Mouse (Mus musculus) liver, embryonic 16.5 days (tissue): ENCODE measurements around the gene Sfrp4. TPM values are rescaled to one million over a fixed set of nuclear protein-coding genes. Genes with fewer than 3 reads are reported as not detected.

Experiments
- ATAC-seq: fragments of 200-750 bp; cut with Nextera tagmentation; 2 replicates; pipeline ENCODE4 v1.8.0; 2017; ENCODE audit warnings: low read depth, mild to moderate bottlenecking, moderate number of reproducible peaks, moderate library complexity
- H3K27ac ChIP-seq: fragments of 300-500 bp; sonication (generic); 2 replicates; pipeline ENCODE4 v1.5.1; 2014; ENCODE audit warnings: mild to moderate bottlenecking, low read length
- H3K27me3 ChIP-seq: fragments of 300-500 bp; sonication (generic); 2 replicates; pipeline ENCODE4 v1.6.1; 2014; ENCODE audit warnings: low read depth, low read length, mixed read lengths; ENCODE audit not compliant: control insufficient read depth, insufficient read depth
- H3K36me3 ChIP-seq: fragments of 300-500 bp; sonication (generic); 2 replicates; pipeline ENCODE4 v1.6.1; 2014; ENCODE audit warnings: mild to moderate bottlenecking; ENCODE audit not compliant: control insufficient read depth, insufficient read depth
- H3K4me1 ChIP-seq: fragments of 300-500 bp; sonication (generic); 2 replicates; pipeline ENCODE4 v1.6.1; 2014; ENCODE audit warnings: low read depth, low read length, mixed read lengths; ENCODE audit not compliant: control insufficient read depth
- H3K4me2 ChIP-seq: fragments of 300-500 bp; sonication (generic); 2 replicates; pipeline ENCODE4 v1.6.1; 2014; ENCODE audit warnings: low read depth, low read length, mixed read lengths
- H3K4me3 ChIP-seq: fragments of 300-500 bp; sonication (generic); 2 replicates; pipeline ENCODE4 v1.5.1; 2014; ENCODE audit warnings: low read depth, mild to moderate bottlenecking, low read length
- H3K9ac ChIP-seq: fragments of 300-500 bp; sonication (generic); 2 replicates; pipeline ENCODE4 v1.6.1; 2014; ENCODE audit warnings: low read depth, low read length
- H3K9me3 ChIP-seq: fragments of 300-500 bp; sonication (generic); replicated peaks from 2 replicates; pipeline ENCODE4 v1.6.1; 2016; ENCODE audit warnings: low read length; ENCODE audit not compliant: control insufficient read depth
- WGBS: fragments of 180-500 bp; shearing (Covaris S2); extraction: QIAGEN DNeasy Blood & Tissue Kit; methylation state at CpG from one replicate; pipeline ENCODE4 v1.1.7; 2014; ENCODE audit not compliant: insufficient replicate concordance; 5-methylcytosine and 5-hydroxymethylcytosine counted together
- polyA plus RNA-seq: library from polyadenylated mRNA; unstranded; fragments of >200 nt; fragmentation: Nextera tagmentation; extraction: Ambion mirVana; gene quantifications from 2 replicates; pipeline ENCODE4 v1.2.1, GENCODE M21; 2015

Sfrp4 gene
- polyA plus RNA-seq, 1 experiment from 2014 or later, result 0.40 TPM

DNA sequence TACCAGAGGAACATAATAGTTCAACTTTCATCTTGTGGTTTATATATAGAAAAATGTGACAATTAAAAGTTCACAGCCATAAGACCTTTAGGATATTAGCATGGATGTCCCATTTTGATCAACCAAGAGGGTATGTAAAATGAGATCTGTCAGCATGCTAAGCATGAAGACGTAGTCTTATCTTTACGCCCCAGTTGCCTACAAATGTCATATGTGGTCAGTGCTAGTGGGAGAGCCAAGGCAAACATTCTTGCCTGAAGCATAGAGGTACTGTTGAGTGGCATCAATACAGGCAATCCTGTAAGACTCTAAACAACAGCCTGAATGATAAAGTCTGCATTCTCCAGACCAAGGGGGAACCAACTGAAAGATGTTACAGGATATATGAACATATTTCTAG, 29.5 kb downstream of the Sfrp4 start:
- Histone ChIP-seq H3K9me3 (no peaks in the 10 kb centered on the region), H3K27me3 (no peaks in the 10 kb centered on the region), H3K36me3 (no peaks in the 10 kb centered on the region), H3K27ac (no peak overlapping the region), H3K4me1 (peaks cover 7% of the 10 kb centered on the region), H3K4me3 (no peak overlapping the region), H3K4me2 (no peak overlapping the region), H3K9ac (no peak overlapping the region)
- ATAC-seq, result peak; percentile 64
- WGBS, result 39% methylated on average over 2 of the region's 2 CpGs

DNA sequence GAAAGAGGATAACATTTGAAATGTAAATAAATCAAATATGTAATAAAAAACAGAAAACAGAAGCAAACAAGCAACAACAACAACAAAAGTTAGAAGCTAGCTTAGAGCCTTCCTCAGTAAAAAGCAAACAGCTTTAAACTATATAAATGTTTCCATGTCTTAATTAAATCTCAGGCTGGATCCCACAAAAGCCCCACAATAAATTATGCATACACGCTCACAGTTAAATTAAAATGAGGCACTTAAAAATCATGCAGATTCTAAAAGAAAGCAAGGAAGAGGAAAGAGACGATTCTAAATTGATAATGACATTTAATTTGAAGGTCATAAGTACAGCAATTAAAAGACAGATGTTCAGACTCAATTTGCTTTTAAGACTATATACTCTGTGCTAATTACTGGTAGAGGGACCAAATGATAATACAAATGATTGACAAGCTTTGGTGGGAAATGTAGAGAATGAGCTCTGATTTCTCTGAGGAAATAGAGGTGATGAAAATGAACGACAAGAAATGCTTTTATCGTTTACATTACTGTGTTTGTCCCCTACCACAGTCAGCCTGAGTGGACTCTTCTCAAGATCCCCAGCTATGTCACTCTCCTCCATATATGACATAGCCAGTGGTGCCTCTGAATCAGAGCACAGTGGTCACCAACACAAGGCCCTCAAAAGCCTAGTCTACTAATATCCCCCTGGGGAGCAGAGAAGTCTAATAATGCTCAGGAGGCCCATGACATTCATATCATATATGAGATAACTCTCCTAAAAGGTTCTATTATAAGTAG, 45.6 kb downstream of the Sfrp4 start:
- H3K9ac ChIP-seq, result no peak overlapping the region
- ATAC-seq, result no peak
- no peak overlapping the region for H3K4me2 ChIP-seq
- 62% methylated on average over 4 of the region's 4 CpGs for WGBS
- no peak overlapping the region for H3K4me3 ChIP-seq
- H3K36me3 ChIP-seq, result no peaks in the 10 kb centered on the region
- no peaks in the 10 kb centered on the region for H3K4me1 ChIP-seq
- H3K27ac ChIP-seq, result no peak overlapping the region
- H3K27me3 ChIP-seq, result no peaks in the 10 kb centered on the region
- no peaks in the 10 kb centered on the region for H3K9me3 ChIP-seq

DNA sequence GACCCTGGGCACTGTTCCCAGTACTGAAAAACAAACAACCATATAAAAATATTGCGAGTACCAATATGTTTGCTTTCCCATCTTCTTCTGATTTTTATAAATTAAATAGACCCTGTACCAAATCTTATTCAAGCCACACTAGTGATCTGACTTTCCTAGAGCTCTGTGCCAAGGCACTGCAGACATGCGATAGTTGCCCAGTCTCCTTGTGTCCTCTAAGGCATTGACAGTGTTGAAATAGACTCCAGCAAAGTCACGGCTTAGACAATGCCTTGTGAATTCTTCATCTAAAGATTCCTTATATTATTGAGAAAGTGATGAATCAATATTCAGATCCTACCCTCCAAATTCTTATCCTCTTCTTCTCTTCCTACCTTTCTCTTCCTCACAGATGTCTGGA, 51.1 kb downstream of the Sfrp4 start:
- no peak for ATAC-seq
- Histone ChIP-seq H3K9me3 (no peaks in the 10 kb centered on the region), H3K27ac (no peak overlapping the region), H3K9ac (no peak overlapping the region), H3K4me1 (no peaks in the 10 kb centered on the region), H3K36me3 (no peaks in the 10 kb centered on the region), H3K4me3 (no peak overlapping the region), H3K27me3 (no peaks in the 10 kb centered on the region), H3K4me2 (no peak overlapping the region)
- 77% methylated on average over 3 of the region's 3 CpGs for WGBS

DNA sequence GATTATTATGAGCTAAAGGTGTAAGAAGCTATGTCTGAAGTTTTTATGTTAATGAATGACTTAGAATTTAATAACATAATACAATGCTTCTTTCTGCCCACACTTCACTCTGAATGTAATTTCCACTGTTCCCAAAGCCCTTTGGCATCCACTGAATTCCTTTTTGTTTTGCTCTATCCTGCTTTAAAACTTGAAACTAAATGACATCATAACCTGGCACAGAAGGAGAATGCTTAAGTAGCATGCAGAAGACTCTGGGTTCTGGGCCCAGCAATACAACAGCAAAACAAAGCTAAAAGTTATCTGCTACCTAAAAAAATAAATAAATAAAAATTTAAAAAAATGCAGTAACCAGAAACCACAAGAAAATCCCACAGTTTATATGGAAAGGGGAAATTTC, 51.7 kb downstream of the Sfrp4 start:
- Histone ChIP-seq H3K4me2 (no peak overlapping the region), H3K27ac (no peak overlapping the region), H3K27me3 (no peaks in the 10 kb centered on the region), H3K9me3 (no peaks in the 10 kb centered on the region), H3K4me3 (no peak overlapping the region), H3K36me3 (no peaks in the 10 kb centered on the region), H3K9ac (no peak overlapping the region), H3K4me1 (no peaks in the 10 kb centered on the region)
- ATAC-seq, result no peak

Other genes starting within 250 kb of the Sfrp4 start
- 22.2 and 23.0 TPM in 2 replicates for gene Stard3nl, start 227.3 kb upstream of the Sfrp4 start, polyA plus RNA-seq
- 9.5 and 10.4 TPM in 2 replicates for gene Epdr1, start 3.2 kb upstream of the Sfrp4 start, polyA plus RNA-seq
- not detected in 2 replicates for gene Nme8, start 74.7 kb downstream of the Sfrp4 start, polyA plus RNA-seq
- gene Gpr141, start 201.2 kb downstream of the Sfrp4 start, polyA plus RNA-seq, result 4.1 and 4.3 TPM in 2 replicates